Mouse (Mus musculus) granulocyte monocyte progenitor cell, adult 5-6 weeks (primary cell): ENCODE data around the gene Epb41l2. TPM values are rescaled to one million over a fixed set of nuclear protein-coding genes. Genes with fewer than 3 reads are reported as not detected.
A peak's percentile ranks its signal among the peaks of the same experiment; 100 is the strongest.

Source experiments
- ATAC-seq: replicated peaks from 2 replicates; pipeline ENCODE4 v1.8.0; 2016; ENCODE audit warnings: mild to moderate bottlenecking, moderate TSS enrichment, inconsistent platforms; ENCODE audit not compliant: poor library complexity, severe bottlenecking
- total RNA-seq, 2 experiments: library from RNA; stranded (forward) in 1 of 2; stranded (reverse) in 1 of 2; fragments of 200-712, 200-1000 nt in 1 of 2; fragments of >200 nt in 1 of 2; fragmentation: Nextera tagmentation in 1 of 2; gene quantifications; 2 replicates each; pipeline ENCODE4 v1.2.3; 2014 to 2017

Gene Epb41l2
- total RNA-seq (2014; fragmentation: Nextera tagmentation) (31.1 and 34.6 TPM in 2 replicates), total RNA-seq (2017) (23.6 and 29.6 TPM in 2 replicates)

- ATAC-seq = peak; percentile 87
These were observed at the start of gene Epb41l2 for GRCm38 (mm10) chr10:25359208-25359958. Gene Epb41l2, plus strand, starts transcription at chr10:25359798.

GRCm38 (mm10) chr10:25309996-25310395 is 49.6 kb upstream of the Epb41l2 start:
- ATAC-seq = no peak

GRCm38 (mm10) chr10:25310736-25311135 is 48.9 kb upstream of the Epb41l2 start:
- no peak for ATAC-seq

GRCm38 (mm10) chr10:25311554-25312212 is 47.9 kb upstream of the Epb41l2 start:
- ATAC-seq = peak; percentile 96

GRCm38 (mm10) chr10:25313856-25314584 is 45.6 kb upstream of the Epb41l2 start:
- ATAC-seq = no peak

- no peak for ATAC-seq
These were observed 41.9 kb upstream of the Epb41l2 start for GRCm38 (mm10) chr10:25317665-25318064.

- ATAC-seq = peak; percentile 95
These were observed 41.2 kb upstream of the Epb41l2 start for GRCm38 (mm10) chr10:25318405-25318804.

- ATAC-seq = no peak
These were observed 40.1 kb upstream of the Epb41l2 start for GRCm38 (mm10) chr10:25319531-25319930.

GRCm38 (mm10) chr10:25321198-25321597 is 38.4 kb upstream of the Epb41l2 start:
- ATAC-seq = peak; percentile 68

- ATAC-seq = no peak
These were observed 33.9 kb upstream of the Epb41l2 start for GRCm38 (mm10) chr10:25325690-25326089.

- no peak for ATAC-seq
These were observed 32.1 kb upstream of the Epb41l2 start for GRCm38 (mm10) chr10:25327511-25327910.

GRCm38 (mm10) chr10:25330094-25330493 is 29.5 kb upstream of the Epb41l2 start:
- ATAC-seq = no peak

- ATAC-seq = peak; percentile 99
These were observed 28.1 kb upstream of the Epb41l2 start for GRCm38 (mm10) chr10:25331321-25332049.

- ATAC-seq = no peak
These were observed 26.1 kb upstream of the Epb41l2 start for GRCm38 (mm10) chr10:25333390-25334079.

GRCm38 (mm10) chr10:25340675-25341074 is 18.9 kb upstream of the Epb41l2 start:
- ATAC-seq = no peak

- peak; percentile 44; the same call in 1 of the 2 replicates for ATAC-seq
These were observed 16.8 kb upstream of the Epb41l2 start for GRCm38 (mm10) chr10:25342801-25343200.

GRCm38 (mm10) chr10:25353941-25354340 is 5.7 kb upstream of the Epb41l2 start:
- ATAC-seq = no peak

- no peak for ATAC-seq
These were observed 5.2 kb upstream of the Epb41l2 start for GRCm38 (mm10) chr10:25354390-25354789.

- peak; percentile 25 for ATAC-seq
These were observed 587 bp downstream of the Epb41l2 start for GRCm38 (mm10) chr10:25359959-25360811.
